Mouse (Mus musculus) spleen, embryonic (tissue): ENCODE results near the gene Tada2b.

Experiments
- CTCF ChIA-PET: fragments of 350-600 bp; sonication (Branson Sonifier 250); formaldehyde crosslinking; loops from one replicate; lab custom pipeline; 2022; lab: Charles Lee

Tada2b gene

GRCm38 (mm10) chr5:36449710-36450358, 34.3 kb downstream of the Tada2b start:
- CTCF ChIA-PET, result interaction anchor here (0.9 kb wide), 1 partner anchor 255 kb away, joined by 3 read pairs; no protein-coding TSS in a partner anchor

- CTCF ChIA-PET, result no interaction called here
These were observed 36.2 kb downstream of the Tada2b start for GRCm38 (mm10) chr5:36447872-36448271.

- CTCF ChIA-PET, result no interaction called here
These were observed 37.8 kb downstream of the Tada2b start for GRCm38 (mm10) chr5:36446166-36446890.

- CTCF ChIA-PET, result no interaction called here
These were observed 39.1 kb downstream of the Tada2b start for GRCm38 (mm10) chr5:36445028-36445427.

GRCm38 (mm10) chr5:36444611-36445010, 39.5 kb downstream of the Tada2b start:
- CTCF ChIA-PET, result no interaction called here

- CTCF ChIA-PET, result no interaction called here
These were observed 43.3 kb downstream of the Tada2b start for GRCm38 (mm10) chr5:36440741-36441140.

GRCm38 (mm10) chr5:36436858-36437257, 47.2 kb downstream of the Tada2b start:
- CTCF ChIA-PET, result interaction anchor here (0.6 kb wide), 1 partner anchor 1742 kb away, joined by 10 read pairs; no protein-coding TSS in a partner anchor

GRCm38 (mm10) chr5:36434398-36434967, 49.6 kb downstream of the Tada2b start:
- CTCF ChIA-PET, result no interaction called here

GRCm38 (mm10) chr5:36431711-36432110, 52.4 kb downstream of the Tada2b start:
- CTCF ChIA-PET, result interaction anchor here (0.6 kb wide), 1 partner anchor 26 kb away, joined by 3 read pairs; no protein-coding TSS in a partner anchor

GRCm38 (mm10) chr5:36429551-36429950, 54.5 kb downstream of the Tada2b start:
- CTCF ChIA-PET, result interaction anchor here (0.5 kb wide), 1 partner anchor 232 kb away, joined by 7 read pairs; no protein-coding TSS in a partner anchor

GRCm38 (mm10) chr5:36427831-36428230, 56.3 kb downstream of the Tada2b start:
- CTCF ChIA-PET, result no interaction called here

GRCm38 (mm10) chr5:36426404-36426803, 57.7 kb downstream of the Tada2b start:
- CTCF ChIA-PET, result interaction anchor here (0.6 kb wide), 1 partner anchor 51 kb away, joined by 4 read pairs; no protein-coding TSS in a partner anchor

- CTCF ChIA-PET, result no interaction called here
These were observed 59.4 kb downstream of the Tada2b start for GRCm38 (mm10) chr5:36424676-36425075.
